ENCODE assay signal across 25 mouse cellular contexts in the genomic region with DNA sequence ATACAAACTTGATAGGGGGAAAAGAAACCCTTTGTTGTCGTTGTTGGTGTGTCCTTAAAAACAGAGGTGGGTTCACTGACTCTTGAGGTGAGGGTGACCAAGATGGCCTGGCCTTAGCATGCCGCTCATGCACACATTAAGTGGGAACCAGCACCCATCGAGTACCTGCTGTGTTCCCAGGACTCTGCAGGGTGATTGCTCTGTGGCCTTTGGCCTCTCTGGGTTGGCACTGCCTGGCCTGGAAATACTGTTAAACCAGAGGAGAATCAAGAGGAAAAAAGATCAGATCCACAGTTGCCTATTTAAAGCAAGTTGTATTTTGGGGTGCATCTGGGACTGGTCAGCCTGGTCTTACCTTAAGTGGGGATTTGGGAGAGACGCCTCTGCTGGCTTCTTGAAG.
"Had no signal": no experiment of that assay in that cellular context is flagged by ENCODE, and none has a peak within 500 bp of the region (broad histone marks: within the 10 kb centered on the region; RNA-seq: fewer than 3 reads in every experiment).

No protein-coding gene starts in this region.

- H3K27ac ChIP-seq: gastrocnemius, adult 2 months; heart, embryonic 10.5 days; hindbrain, embryonic 10.5 days; hindbrain, embryonic 12.5 days; hindbrain, embryonic 14.5 days; intestine, embryonic 15.5 days; layer of hippocampus, adult 2 months; left cerebral cortex, adult 2 months; limb, embryonic 10.5 days; limb, embryonic 12.5 days; liver, embryonic 13.5 days; liver, embryonic 15.5 days had no signal

- DNase-seq: gastrocnemius, adult 2 months; gastrocnemius, postnatal 10 days; gastrocnemius, postnatal 25 days; heart, adult 18-20 months; heart, postnatal 10 days; heart, postnatal 4 days; kidney, postnatal 4 days; liver; liver, embryonic 13.5 days; liver, postnatal 0 days had no signal

- H3K27me3 ChIP-seq: hindbrain, embryonic 12.5 days; intestine, embryonic 15.5 days; limb, embryonic 12.5 days; liver, embryonic 13.5 days; liver, embryonic 15.5 days had no signal

- H3K4me2 ChIP-seq: heart, embryonic 12.5 days; hindbrain, embryonic 12.5 days; hindbrain, embryonic 14.5 days; intestine, embryonic 15.5 days; limb, embryonic 12.5 days; liver, embryonic 11.5 days; liver, embryonic 13.5 days; liver, embryonic 15.5 days had no signal

- ATAC-seq: hindbrain, embryonic 16.5 days; inflammation-experienced regulatory T-cells, adult 6 months; intestine, embryonic 15.5 days; intestine, postnatal 0 days; liver, postnatal 0 days had no signal

- H3K4me3 ChIP-seq: gastrocnemius, adult 2 months; heart, embryonic 10.5 days; heart, embryonic 12.5 days; hindbrain, embryonic 10.5 days; hindbrain, embryonic 12.5 days; intestine, embryonic 15.5 days; layer of hippocampus, adult 2 months; left cerebral cortex, adult 2 months; limb, embryonic 10.5 days; limb, embryonic 12.5 days; liver, embryonic 13.5 days; liver, embryonic 15.5 days had no signal

- H3K36me3 ChIP-seq: heart, embryonic 10.5 days; heart, embryonic 12.5 days; hindbrain, embryonic 10.5 days; hindbrain, embryonic 12.5 days; intestine, embryonic 15.5 days; limb, embryonic 10.5 days; limb, embryonic 12.5 days; liver, embryonic 13.5 days; liver, embryonic 15.5 days had no signal

- H3K9ac ChIP-seq: heart, embryonic 12.5 days; hindbrain, embryonic 12.5 days; hindbrain, embryonic 14.5 days; intestine, embryonic 15.5 days; limb, embryonic 12.5 days; liver, embryonic 13.5 days; liver, embryonic 15.5 days; liver, postnatal 0 days had no signal

- H3K9me3 ChIP-seq: heart, embryonic 10.5 days; hindbrain, embryonic 12.5 days; intestine, embryonic 15.5 days; limb, embryonic 10.5 days; liver, embryonic 13.5 days; liver, embryonic 15.5 days had no signal

- H3K4me1 ChIP-seq: heart, embryonic 10.5 days; heart, embryonic 12.5 days; hindbrain, embryonic 12.5 days; intestine, embryonic 15.5 days; liver, embryonic 13.5 days; liver, embryonic 15.5 days had no signal
